Mouse (Mus musculus): ENCODE results near the gene Zfp966. TPM values are rescaled to one million over a fixed set of nuclear protein-coding genes. Genes with fewer than 3 reads are reported as not detected.
"Not testable (repeated sequence)": the region's sequence is repeated elsewhere in the genome, so short reads cannot be mapped to it uniquely, and the experiment has no call there.

Zfp966 gene
- polyA plus RNA-seq (2015; fragmentation: Nextera tagmentation; extraction: Ambion mirVana), result 2.7 and 3.4 TPM in 2 replicates

DNA sequence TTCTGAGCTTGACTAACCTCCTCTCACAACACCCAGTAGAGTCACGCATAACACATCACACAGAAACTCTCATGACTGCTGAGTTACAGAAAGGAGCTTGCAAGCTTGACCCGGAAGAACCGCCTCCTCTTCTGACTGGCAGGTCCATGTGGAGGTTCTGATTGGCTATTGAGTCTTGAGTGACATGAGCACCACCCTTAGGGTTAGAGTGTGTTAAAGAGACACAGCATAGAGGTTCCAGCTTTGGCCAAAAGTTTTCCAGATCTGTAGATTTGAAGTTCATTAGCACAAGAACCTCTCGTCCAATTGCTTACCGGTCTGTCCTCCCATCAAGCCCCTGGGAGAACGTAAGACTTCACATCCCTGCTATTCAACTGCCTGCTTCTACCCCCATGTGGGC lies at the start of gene Zfp966:
Gene Zfp966 (minus strand): TSS at position 101 of the 400 bp plus-strand sequence.
- not testable (repeated sequence) for H3K9ac ChIP-seq; H3K9me3 ChIP-seq; H3K4me3 ChIP-seq; H3K27ac ChIP-seq; H3K27me3 ChIP-seq; H3K4me1 ChIP-seq; ATAC-seq (ENCODE audit: borderline replicate concordance, extremely low read depth, low FRiP score, low TSS enrichment); H3K36me3 ChIP-seq; H3K4me2 ChIP-seq
- no CpG with 5 or more reads among the region's 6 CpGs for WGBS

DNA sequence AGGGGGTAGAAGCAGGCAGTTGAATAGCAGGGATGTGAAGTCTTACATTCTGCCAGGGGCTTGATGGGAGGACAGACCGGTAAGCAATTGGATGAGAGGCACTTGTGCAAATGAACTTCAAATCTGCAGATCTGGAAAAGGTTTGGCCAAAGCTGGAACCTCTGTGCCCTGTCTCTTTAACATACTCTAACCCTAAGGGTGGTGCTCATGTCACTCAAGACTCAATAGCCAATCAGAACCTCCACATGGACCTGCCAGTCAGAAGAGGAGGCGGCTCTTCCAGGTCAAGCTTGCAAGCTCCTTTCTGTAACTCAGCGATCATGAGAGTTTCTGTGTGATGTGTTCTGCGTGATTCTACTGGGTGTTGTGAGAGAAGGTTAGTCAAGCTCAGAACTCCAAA lies 34.1 kb upstream of the Zfp966 start, which contains the start of gene Gm2026:
Gene Gm2026 (plus strand): TSS at position 301 of the 400 bp plus-strand sequence.
- not testable (repeated sequence) for H3K36me3 ChIP-seq; H3K4me2 ChIP-seq; H3K9ac ChIP-seq; H3K27ac ChIP-seq; H3K4me1 ChIP-seq; H3K9me3 ChIP-seq; H3K27me3 ChIP-seq; ATAC-seq (ENCODE audit: borderline replicate concordance, extremely low read depth, low FRiP score, low TSS enrichment); H3K4me3 ChIP-seq
- no CpG with 5 or more reads among the region's 4 CpGs for WGBS

DNA sequence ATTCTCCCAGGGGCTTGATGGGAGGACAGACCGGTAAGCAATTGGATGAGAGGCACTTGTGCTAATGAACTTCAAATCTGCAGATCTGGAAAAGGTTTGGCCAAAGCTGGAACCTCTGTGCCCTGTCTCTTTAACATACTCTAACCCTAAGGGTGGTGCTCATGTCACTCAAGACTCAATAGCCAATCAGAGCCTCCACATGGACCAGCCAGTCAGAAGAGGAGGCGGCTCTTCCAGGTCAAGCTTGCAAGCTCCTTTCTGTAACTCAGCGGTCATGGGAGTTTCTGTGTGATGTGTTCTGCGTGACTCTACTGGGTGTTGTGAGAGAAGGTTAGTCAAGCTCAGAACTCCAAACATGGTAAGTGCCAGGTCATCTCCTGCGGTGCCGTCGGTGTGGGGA lies 61.9 kb downstream of the Zfp966 start, which contains the start of gene Gm6710:
Gene Gm6710 (plus strand): TSS at position 196 of the 400 bp plus-strand sequence.
- H3K36me3 ChIP-seq; H3K4me2 ChIP-seq; ATAC-seq (ENCODE audit: borderline replicate concordance, extremely low read depth, low FRiP score, low TSS enrichment); H3K9me3 ChIP-seq; H3K4me1 ChIP-seq; H3K27ac ChIP-seq; H3K4me3 ChIP-seq; H3K9ac ChIP-seq; H3K27me3 ChIP-seq: not testable (repeated sequence)
- WGBS, result no CpG with 5 or more reads among the region's 7 CpGs

Other genes starting within 250 kb of the Zfp966 start
- 24.2 and 34.0 TPM in 2 replicates for gene Zfp969, start 227.5 kb downstream of the Zfp966 start, polyA plus RNA-seq (2015; fragmentation: Nextera tagmentation; extraction: Ambion mirVana)
- not detected in 2 replicates for gene Gm2007, start 189.6 kb downstream of the Zfp966 start, polyA plus RNA-seq (2015; fragmentation: Nextera tagmentation; extraction: Ambion mirVana)
- gene Gm14288, start 130.0 kb downstream of the Zfp966 start, polyA plus RNA-seq (2015; fragmentation: Nextera tagmentation; extraction: Ambion mirVana), result 3.9 and 5.0 TPM in 2 replicates
- gene Gm6710, start 61.9 kb downstream of the Zfp966 start, polyA plus RNA-seq (2015; fragmentation: Nextera tagmentation; extraction: Ambion mirVana), result 19.5 and 20.1 TPM in 2 replicates
- gene Gm2026, start 34.2 kb upstream of the Zfp966 start, polyA plus RNA-seq (2015; fragmentation: Nextera tagmentation; extraction: Ambion mirVana), result 26.5 and 27.1 TPM in 2 replicates
- gene Gm2004, start 218.7 kb upstream of the Zfp966 start, polyA plus RNA-seq (2015; fragmentation: Nextera tagmentation; extraction: Ambion mirVana), result 1.8 and 4.6 TPM in 2 replicates